Mouse (Mus musculus) C2C12 (cell line): Measurements from ENCODE around the gene 1700008O03Rik.

Source experiments
- CEBPB ChIP-seq: IDR thresholded peaks from one replicate; pipeline ENCODE4 v1.6.1; 2011; ENCODE audit warnings: low read depth, mild to moderate bottlenecking, control low read depth, moderate library complexity
- CTCF ChIP-seq: IDR thresholded peaks from one replicate; pipeline ENCODE4 v1.5.1; 2011; ENCODE audit not compliant: control insufficient read depth, insufficient read depth, insufficient read length
- FOSL1 ChIP-seq: IDR thresholded peaks from one replicate; pipeline ENCODE4 v1.8.0; 2011; ENCODE audit warnings: mild to moderate bottlenecking, low read length; ENCODE audit not compliant: poor library complexity, insufficient read depth, severe bottlenecking
- MAX ChIP-seq: IDR thresholded peaks from one replicate; pipeline ENCODE4 v1.6.1; 2011; ENCODE audit warnings: mild to moderate bottlenecking, control low read depth
- MYOG ChIP-seq: IDR thresholded peaks from one replicate; pipeline ENCODE4 v1.6.1; 2011; ENCODE audit not compliant: control insufficient read depth, insufficient read length; ENCODE audit errors: extremely low read depth
- USF1 ChIP-seq: IDR thresholded peaks from one replicate; pipeline ENCODE4 v1.6.1; 2011; ENCODE audit warnings: low read depth, mild to moderate bottlenecking, control low read depth, moderate library complexity

- no peak for TF ChIP-seq CTCF
- TF ChIP-seq MAX = no peak
- TF ChIP-seq USF1 = peak; percentile 52
- no peak for TF ChIP-seq MYOG
- TF ChIP-seq CEBPB = no peak
- TF ChIP-seq FOSL1 = no peak
Observed at GRCm38 (mm10) chr7:44382541-44382940, 3.1 kb downstream of the 1700008O03Rik start.
